Mouse (Mus musculus) MEL (cell line): ENCODE measurements around the gene Fyttd1.

Experiments used
- CTCF ChIP-seq, 3 experiments: IDR thresholded peaks in 2 of 3; conservative IDR thresholded peaks in 1 of 3; 2 replicates each; pipeline ENCODE4 v1.5.1; 2011 to 2012; ENCODE audit warnings: low read length in 3 of 3, low read depth in 2 of 3, mild to moderate bottlenecking in 2 of 3, improper control_type of control experiment in 1 of 3, inconsistent platforms in 1 of 3, mixed read lengths in 1 of 3, moderate library complexity in 1 of 3; ENCODE audit not compliant: control insufficient read depth in 1 of 3, insufficient read depth in 1 of 3, poor library complexity in 1 of 3, severe bottlenecking in 1 of 3
- ELF1 ChIP-seq: IDR thresholded peaks from 2 replicates; pipeline ENCODE4 v1.6.1; 2014; ENCODE audit warnings: low read depth, mild to moderate bottlenecking, inconsistent platforms, low read length, improper control_type of control experiment, moderate library complexity
- EP300 ChIP-seq, 2 experiments: IDR thresholded peaks; 2 replicates each; pipeline ENCODE4 v1.6.1; 2011; ENCODE audit warnings: improper control_type of control experiment in 2 of 2, low read length in 2 of 2, low read depth in 1 of 2, mild to moderate bottlenecking in 1 of 2
- GATA1 ChIP-seq: IDR thresholded peaks from 2 replicates; pipeline ENCODE4 v1.6.1; 2011; ENCODE audit warnings: low read depth, low read length, improper control_type of control experiment
- MAX ChIP-seq: IDR thresholded peaks from 2 replicates; pipeline ENCODE4 v1.6.1; 2011; ENCODE audit warnings: low read length, improper control_type of control experiment
- POLR2A ChIP-seq, 2 experiments: IDR thresholded peaks; 2 replicates each; pipeline ENCODE4 v1.6.1; 2011 to 2012; ENCODE audit warnings: low read length in 2 of 2, mild to moderate bottlenecking in 2 of 2, control low read depth in 1 of 2, improper control_type of control experiment in 1 of 2, low read depth in 1 of 2, moderate library complexity in 1 of 2; ENCODE audit not compliant: control insufficient read depth in 1 of 2, insufficient read depth in 1 of 2, poor library complexity in 1 of 2
- ZKSCAN1 ChIP-seq: IDR thresholded peaks from 2 replicates; pipeline ENCODE4 v1.6.1; 2012; ENCODE audit warnings: low read depth, mild to moderate bottlenecking, inconsistent platforms, low read length, improper control_type of control experiment, moderate library complexity

- TF ChIP-seq ELF1 (no peak), MAX (no peak), CTCF (IDR thresholded peaks at IDR 0.05 in 2 of 3, conservative IDR thresholded peaks at IDR 0.05 in 1 of 3; ENCODE audit: control insufficient read depth in 1 of 3, insufficient read depth in 1 of 3, low read depth in 2 of 3, low read length in 3 of 3, poor library complexity in 1 of 3, severe bottlenecking in 1 of 3) (no peak), GATA1 (no peak), POLR2A (IDR thresholded peaks at IDR 0.05; ENCODE audit: control insufficient read depth in 1 of 2, insufficient read depth in 1 of 2, low read depth in 1 of 2, low read length in 2 of 2, poor library complexity in 1 of 2) (no peak), ZKSCAN1 (no peak), EP300 (IDR thresholded peaks at IDR 0.05; ENCODE audit: low read depth in 1 of 2, low read length in 2 of 2) (no peak)
Observed at GRCm38 (mm10) chr16:32913212-32913611, 35.9 kb downstream of the Fyttd1 start.
